Mouse (Mus musculus) v-Abl transformed pro-B cells (cell line): Measurements from ENCODE around the gene Tas2r125.
"Not testable (repeated sequence)": the region's sequence is repeated elsewhere in the genome, so short reads cannot be mapped to it uniquely, and the experiment has no call there.

Source experiments
- in situ Hi-C, 2 experiments: fragments of 400-800 bp; cut with MboI; formaldehyde crosslinking; loops; one replicate each; pipeline ENCODE4 v1.15.1; 2025; ENCODE audit not compliant: unreplicated experiment in 2 of 2

Gene Tas2r125

GRCm38 (mm10) chr6:132909351-132909750 is at the start of gene Tas2r125:
TSS of gene Tas2r125 (plus strand) at chr6:132909651.
- in situ Hi-C loops: no loop called here

- in situ Hi-C loops: loop anchor here in 1 of 2 experiments (10.0 kb wide), 1 partner anchor 93 kb away; the partner anchor contains the start of gene Tas2r136
Measured at GRCm38 (mm10) chr6:132867708-132868107, 41.7 kb upstream of the Tas2r125 start, which contains the start of gene Tas2r110. TSS of gene Tas2r110 (plus strand) at chr6:132868008.

GRCm38 (mm10) chr6:132892711-132893110 is 16.7 kb upstream of the Tas2r125 start, which contains the start of gene Tas2r113:
TSS of gene Tas2r113 (plus strand) at chr6:132893011.
- in situ Hi-C loops: no loop called here

GRCm38 (mm10) chr6:132941376-132941775 is 31.9 kb downstream of the Tas2r125 start:
- in situ Hi-C loops: not testable (repeated sequence)

GRCm38 (mm10) chr6:132950802-132951201 is 41.4 kb downstream of the Tas2r125 start, which contains the start of gene Tas2r129:
TSS of gene Tas2r129 (plus strand) at chr6:132951102.
- in situ Hi-C loops: no loop called here

- in situ Hi-C loops: no loop called here
Measured at GRCm38 (mm10) chr6:132957819-132958218, 48.4 kb downstream of the Tas2r125 start, which contains the start of gene Tas2r131. TSS of gene Tas2r131 (minus strand) at chr6:132957919.
